Mouse (Mus musculus) kidney, postnatal 14 days (tissue): ENCODE data around the gene Dnajc16.

Source experiments
- DNase-seq: peaks from one replicate; pipeline ENCODE4 v3.0.0; 2022; ENCODE audit warnings: mixed read lengths

Gene Dnajc16

GRCm38 (mm10) chr4:141722731-141723672 is 67.7 kb downstream of the Dnajc16 start, which contains the start of gene Ddi2:
Gene Ddi2, minus strand, starts transcription at chr4:141723419.
- peak; percentile 96 for DNase-seq

GRCm38 (mm10) chr4:141721961-141722360 is 68.8 kb downstream of the Dnajc16 start:
- DNase-seq: no peak

- DNase-seq: no peak
Measured at GRCm38 (mm10) chr4:141720761-141721523, 69.8 kb downstream of the Dnajc16 start.

- no peak for DNase-seq
Measured at GRCm38 (mm10) chr4:141719304-141719703, 71.4 kb downstream of the Dnajc16 start.

- no peak for DNase-seq
Measured at GRCm38 (mm10) chr4:141717633-141718032, 73.1 kb downstream of the Dnajc16 start.

- peak; percentile 28 for DNase-seq
Measured at GRCm38 (mm10) chr4:141715027-141715426, 75.7 kb downstream of the Dnajc16 start.

GRCm38 (mm10) chr4:141713598-141714142 is 77.1 kb downstream of the Dnajc16 start:
- no peak for DNase-seq

GRCm38 (mm10) chr4:141711250-141711649 is 79.5 kb downstream of the Dnajc16 start:
- DNase-seq: no peak
